Mouse (Mus musculus): ENCODE data around the gene Plk5.

The Plk5 gene

GRCm38 (mm10) chr10:80355431-80355830 is 828 bp upstream of the Plk5 start:
- CTCF ChIA-PET, result no interaction called here

GRCm38 (mm10) chr10:80356737-80357136 is 478 bp downstream of the Plk5 start:
- CTCF ChIA-PET, result no interaction called here

GRCm38 (mm10) chr10:80357336-80357735 is 1.1 kb downstream of the Plk5 start:
- CTCF ChIA-PET, result no interaction called here

- CTCF ChIA-PET, result interaction anchor here (0.7 kb wide), 1 partner anchor 11 kb away, joined by 3 read pairs; no protein-coding TSS in a partner anchor
Measured at GRCm38 (mm10) chr10:80357994-80358639, 1.9 kb downstream of the Plk5 start.

DNA sequence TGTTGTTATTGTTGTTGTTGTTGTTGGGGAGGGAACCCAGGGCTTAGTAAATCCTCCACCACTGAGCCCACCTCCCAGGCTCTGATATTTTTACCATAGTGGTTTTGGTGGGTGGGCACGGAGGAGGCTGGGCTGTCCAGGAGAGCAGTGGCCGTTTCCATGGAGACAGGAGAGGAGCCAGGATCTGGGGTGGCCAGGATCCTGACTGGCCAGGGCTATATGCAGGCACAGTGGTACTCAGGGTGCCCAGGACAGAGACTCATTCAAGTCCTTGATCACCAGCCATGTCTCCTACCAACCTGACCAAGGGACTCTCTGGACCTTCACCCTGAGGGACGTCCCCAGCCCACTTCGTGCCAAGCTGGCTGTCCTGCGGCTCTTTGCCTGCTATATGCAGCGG is 7.5 kb downstream of the Plk5 start:
- CTCF ChIA-PET, result no interaction called here

DNA sequence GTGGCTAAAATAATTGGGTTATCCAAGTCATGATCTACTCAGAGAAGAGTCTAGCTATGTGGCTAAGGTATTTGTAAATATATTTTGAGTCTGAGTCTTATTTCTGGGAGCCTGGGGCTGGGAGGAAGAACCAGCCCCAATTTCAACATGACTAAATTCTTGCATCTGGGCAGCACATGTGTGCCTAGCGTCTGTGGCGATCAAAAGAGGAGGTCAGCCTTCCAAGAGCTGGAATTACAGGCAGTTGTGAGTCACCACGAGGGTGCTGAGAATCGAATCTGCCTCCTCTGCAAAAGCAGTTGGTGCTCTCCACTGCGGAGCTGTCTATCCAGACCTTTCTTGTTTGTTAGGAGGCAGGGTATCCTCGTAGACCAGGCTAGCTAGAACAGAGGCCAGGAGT is 9.5 kb downstream of the Plk5 start:
- CTCF ChIA-PET, result interaction anchor here (0.7 kb wide), 1 partner anchor 931 kb away, joined by 3 read pairs; no protein-coding TSS in a partner anchor

DNA sequence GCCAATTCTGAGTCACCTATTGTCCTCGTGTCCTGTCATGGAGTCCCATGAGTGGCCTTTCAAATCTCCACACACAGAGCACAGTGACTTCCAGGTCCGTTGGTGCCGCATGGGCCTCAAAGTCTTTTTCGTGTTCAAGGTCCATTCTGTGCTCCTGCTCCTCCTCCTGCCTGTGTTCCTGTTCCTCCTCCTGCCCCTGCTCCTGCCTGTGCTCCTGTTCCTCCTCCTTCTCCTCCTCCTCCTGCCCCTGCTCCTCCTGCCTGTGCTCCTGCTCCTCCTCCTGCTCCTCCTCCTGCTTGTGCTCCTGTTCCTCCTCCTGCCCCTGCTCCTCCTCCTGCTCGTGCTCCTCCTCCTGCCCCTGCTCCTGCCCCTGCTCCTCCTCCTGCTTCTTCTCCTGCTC is 11.7 kb downstream of the Plk5 start:
- CTCF ChIA-PET, result interaction anchor here (0.7 kb wide), 1 partner anchor 21 kb away, joined by 3 read pairs; no protein-coding TSS in a partner anchor

GRCm38 (mm10) chr10:80368392-80368791 is 12.1 kb downstream of the Plk5 start:
- CTCF ChIA-PET, result interaction anchor here (0.7 kb wide), 1 partner anchor 21 kb away, joined by 3 read pairs; no protein-coding TSS in a partner anchor

DNA sequence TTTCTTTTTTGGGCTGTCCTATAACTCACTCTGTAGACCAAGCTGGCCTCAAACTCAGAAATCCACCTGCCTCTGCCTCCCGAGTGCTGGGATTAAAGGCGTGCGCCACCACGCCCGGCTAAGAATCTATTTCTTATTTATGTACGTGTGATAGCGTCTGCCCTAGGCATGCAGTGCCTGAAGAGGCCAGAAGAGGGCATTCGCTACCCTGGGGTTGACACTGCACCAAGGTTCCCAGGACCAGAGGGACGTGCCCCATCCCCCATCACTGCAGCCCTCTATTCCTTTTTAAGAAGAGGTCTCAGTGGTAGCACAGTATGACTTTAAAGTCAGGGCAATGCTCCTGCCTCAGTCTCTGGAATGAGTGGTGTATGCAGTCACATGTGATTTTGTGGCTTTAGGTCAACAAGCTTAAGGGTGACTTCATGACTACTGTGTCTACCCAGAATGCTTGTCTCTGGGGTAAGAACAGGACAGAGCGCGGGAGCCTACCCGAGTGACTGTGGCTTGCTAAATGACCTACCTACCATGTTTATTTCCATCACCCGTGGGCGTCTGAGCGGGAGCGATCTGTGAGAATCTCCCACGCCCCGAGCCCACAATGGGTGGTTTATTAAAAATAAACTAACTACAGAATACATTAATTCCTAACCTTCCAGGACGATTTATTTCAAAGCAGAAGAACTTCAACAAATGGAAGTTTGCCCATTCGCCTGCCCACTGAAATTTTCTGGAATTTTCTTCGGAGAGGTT is 13.9 kb downstream of the Plk5 start:
- CTCF ChIA-PET, result interaction anchor here (0.5 kb wide), 1 partner anchor 793 kb away, joined by 3 read pairs; no protein-coding TSS in a partner anchor

- CTCF ChIA-PET, result no interaction called here
Measured at GRCm38 (mm10) chr10:80371411-80371966, 15.2 kb downstream of the Plk5 start.

GRCm38 (mm10) chr10:80371983-80372382 is 15.7 kb downstream of the Plk5 start:
- CTCF ChIA-PET, result no interaction called here

- CTCF ChIA-PET, result interaction anchor here (0.6 kb wide), 1 partner anchor 134 kb away, joined by 12 read pairs; no protein-coding TSS in a partner anchor
Measured at GRCm38 (mm10) chr10:80372706-80373105, 16.4 kb downstream of the Plk5 start.

GRCm38 (mm10) chr10:80374063-80374462 is 17.8 kb downstream of the Plk5 start:
- CTCF ChIA-PET, result interaction anchor here (0.7 to 1.2 kb wide), 3 partner anchors 14 to 793 kb away, joined by 3 to 4 read pairs (median 4); no protein-coding TSS in a partner anchor

GRCm38 (mm10) chr10:80376160-80376559 is 19.9 kb downstream of the Plk5 start:
- CTCF ChIA-PET, result interaction anchor here (1.1 kb wide), 1 partner anchor 8 kb away, joined by 14 read pairs; no protein-coding TSS in a partner anchor

DNA sequence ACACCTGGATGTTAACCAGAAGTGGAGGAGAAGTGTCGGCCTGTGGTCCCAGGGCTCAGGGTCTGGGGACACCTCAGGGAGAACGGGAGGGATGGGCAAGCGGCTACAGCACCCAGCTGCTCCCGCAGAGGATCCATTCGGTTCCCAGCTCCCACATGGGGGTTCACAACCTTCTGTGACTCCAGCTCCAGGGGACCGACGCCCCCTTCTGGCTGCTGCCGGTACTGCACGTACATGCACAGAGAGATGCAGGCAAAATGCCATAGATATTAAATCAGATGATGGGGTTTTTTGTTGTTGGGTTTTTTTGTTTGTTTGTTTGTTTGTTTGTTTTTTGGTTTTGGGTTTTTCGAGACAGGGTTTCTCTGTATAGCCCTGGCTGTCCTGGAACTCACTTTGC is 21.5 kb downstream of the Plk5 start:
- CTCF ChIA-PET, result interaction anchor here (0.5 kb wide), 1 partner anchor 203 kb away, joined by 4 read pairs; no protein-coding TSS in a partner anchor

GRCm38 (mm10) chr10:80382641-80383365 is 26.5 kb downstream of the Plk5 start:
- CTCF ChIA-PET, result no interaction called here

- CTCF ChIA-PET, result no interaction called here
Measured at GRCm38 (mm10) chr10:80383431-80383830, 27.2 kb downstream of the Plk5 start.

- CTCF ChIA-PET, result interaction anchor here (0.6 to 1.1 kb wide), 2 partner anchors 8 to 13 kb away, joined by 4 to 14 read pairs; no protein-coding TSS in a partner anchor
Measured at GRCm38 (mm10) chr10:80384115-80384639, 27.9 kb downstream of the Plk5 start.

GRCm38 (mm10) chr10:80384709-80385108 is 28.4 kb downstream of the Plk5 start:
- CTCF ChIA-PET, result interaction anchor here (0.6 to 1.1 kb wide), 2 partner anchors 9 to 13 kb away, joined by 4 to 14 read pairs; no protein-coding TSS in a partner anchor

DNA sequence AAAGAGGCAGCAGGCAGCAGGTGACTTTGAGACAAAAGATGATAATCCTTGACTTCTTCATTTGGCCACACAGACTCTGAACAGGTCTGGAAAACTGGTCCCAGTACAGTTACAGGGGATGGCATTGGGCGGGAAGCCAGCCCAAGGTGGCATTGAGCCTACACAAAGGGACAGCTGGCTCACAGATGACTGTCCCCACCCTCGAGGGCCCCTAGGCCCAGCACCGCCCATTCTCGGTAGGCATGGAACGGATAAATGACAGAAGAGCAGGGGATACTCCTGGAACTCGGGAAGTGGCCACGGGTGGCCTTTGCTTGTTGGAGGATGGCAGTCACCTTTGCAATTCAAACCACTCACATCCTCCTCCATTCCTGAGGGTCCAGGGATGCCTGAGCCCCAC is 29.1 kb downstream of the Plk5 start:
- CTCF ChIA-PET, result interaction anchor here (0.5 to 1.1 kb wide), 2 partner anchors 9 to 49 kb away, joined by 3 to 14 read pairs; no protein-coding TSS in a partner anchor
